Mouse (Mus musculus): ENCODE data around the gene Vmn1r73. TPM values are rescaled to one million over a fixed set of nuclear protein-coding genes. Genes with fewer than 3 reads are reported as not detected.

The Vmn1r73 gene
- polyA plus RNA-seq (2015; fragmentation: Nextera tagmentation; extraction: Ambion mirVana): not detected in 2 replicates

- no peak for DNase-seq (ENCODE audit: low spot score)
Measured at GRCm38 (mm10) chr7:11729966-11730365, at the start of gene Vmn1r73. Vmn1r73 (plus strand) TSS chr7:11730266.

Other genes with a start within 250 kb of the Vmn1r73 start
- 0.09 TPM in 1 of 2 replicates, not detected in the other for gene Zscan4-ps2, start 216.0 kb upstream of the Vmn1r73 start, polyA plus RNA-seq (2015; fragmentation: Nextera tagmentation; extraction: Ambion mirVana)
- not detected in 2 replicates for gene Zscan4-ps3, start 121.0 kb upstream of the Vmn1r73 start, polyA plus RNA-seq (2015; fragmentation: Nextera tagmentation; extraction: Ambion mirVana)
- gene Vmn1r72, start 50.1 kb upstream of the Vmn1r73 start, polyA plus RNA-seq (2015; fragmentation: Nextera tagmentation; extraction: Ambion mirVana): not detected in 2 replicates
- not detected in 2 replicates for gene Vmn1r74, start 103.7 kb downstream of the Vmn1r73 start, polyA plus RNA-seq (2015; fragmentation: Nextera tagmentation; extraction: Ambion mirVana)
- not detected in 2 replicates for gene Vmn1r75, start 144.4 kb downstream of the Vmn1r73 start, polyA plus RNA-seq (2015; fragmentation: Nextera tagmentation; extraction: Ambion mirVana)
- not detected in 2 replicates for gene Vmn1r76, start 207.9 kb downstream of the Vmn1r73 start, polyA plus RNA-seq (2015; fragmentation: Nextera tagmentation; extraction: Ambion mirVana)